Mouse (Mus musculus) heart, embryonic 14.5 days (tissue): ENCODE data around the gene Cd3eap. TPM values are rescaled to one million over a fixed set of nuclear protein-coding genes. Genes with fewer than 3 reads are reported as not detected.

ENCODE experiments used
- ATAC-seq: fragments of 200-750 bp; cut with Nextera tagmentation; 2 replicates; pipeline ENCODE4 v1.8.0; 2017; ENCODE audit warnings: low read depth, moderate TSS enrichment; ENCODE audit not compliant: insufficient number of reproducible peaks, insufficient read depth, low FRiP score
- H3K27ac ChIP-seq, 2 experiments: fragments of 200-500 bp in 1 of 2; fragments of 300-500 bp in 1 of 2; sonication (generic) in 1 of 2; replicated peaks in 1 of 2; 2 replicates each; pipeline ENCODE4 v1.5.1; 2012 to 2014; ENCODE audit warnings: low read depth in 2 of 2, low read length in 2 of 2, control low read depth in 1 of 2, mild to moderate bottlenecking in 1 of 2, mixed read lengths in 1 of 2; ENCODE audit not compliant: control insufficient read depth in 1 of 2, insufficient read depth in 1 of 2
- H3K27me3 ChIP-seq: fragments of 300-500 bp; sonication (generic); 2 replicates; pipeline ENCODE4 v1.6.1; 2014; ENCODE audit warnings: mild to moderate bottlenecking, low read length, control low read depth; ENCODE audit not compliant: control insufficient read depth, insufficient read depth
- H3K36me3 ChIP-seq: fragments of 300-500 bp; sonication (generic); 2 replicates; pipeline ENCODE4 v1.6.1; 2014; ENCODE audit warnings: mild to moderate bottlenecking, control low read depth, low read length, mixed read lengths; ENCODE audit not compliant: control insufficient read depth, insufficient read depth
- H3K4me1 ChIP-seq, 2 experiments: fragments of 200-500 bp in 1 of 2; fragments of 300-500 bp in 1 of 2; sonication (generic) in 1 of 2; 2 replicates each; pipeline ENCODE4 v1.6.1; 2012 to 2014; ENCODE audit warnings: low read length in 2 of 2, control low read depth in 1 of 2, mixed read lengths in 1 of 2; ENCODE audit not compliant: control insufficient read depth in 2 of 2, insufficient read depth in 2 of 2
- H3K4me2 ChIP-seq: fragments of 300-500 bp; sonication (generic); 2 replicates; pipeline ENCODE4 v1.6.1; 2014; ENCODE audit warnings: mild to moderate bottlenecking, low read length
- H3K4me3 ChIP-seq, 2 experiments: fragments of 200-500 bp in 1 of 2; fragments of 300-500 bp in 1 of 2; sonication (generic) in 1 of 2; 2 replicates each; pipeline ENCODE4 v1.5.1; 2012 to 2014; ENCODE audit warnings: low read length in 2 of 2, mild to moderate bottlenecking in 2 of 2, control low read depth in 1 of 2, low read depth in 1 of 2, moderate library complexity in 1 of 2; ENCODE audit not compliant: control insufficient read depth in 1 of 2, insufficient read depth in 1 of 2
- H3K9ac ChIP-seq: fragments of 300-500 bp; sonication (generic); 2 replicates; pipeline ENCODE4 v1.6.1; 2014; ENCODE audit warnings: mild to moderate bottlenecking, low read length
- H3K9me3 ChIP-seq: fragments of 300-500 bp; sonication (generic); 2 replicates; pipeline ENCODE4 v1.6.1; 2016; ENCODE audit warnings: low read length, control low read depth; ENCODE audit not compliant: control insufficient read depth
- WGBS: fragments of 180-500 bp; shearing (Covaris S2); extraction: QIAGEN DNeasy Blood & Tissue Kit; methylation state at CpG from one replicate; pipeline ENCODE4 v1.1.7; 2014; 5-methylcytosine and 5-hydroxymethylcytosine counted together
- polyA plus RNA-seq: library from polyadenylated mRNA; unstranded; fragments of >200 nt; fragmentation: Nextera tagmentation; extraction: Ambion mirVana; gene quantifications from 2 replicates; pipeline ENCODE4 v1.2.1, GENCODE M21; 2014

Cd3eap gene
- polyA plus RNA-seq, 1 experiment from 2014 or later: 15.7 TPM

GRCm38 (mm10) chr7:19350221-19350620 lies 9.1 kb downstream of the Cd3eap start:
- Histone ChIP-seq H3K27ac (no peak overlapping the region), H3K4me3 (no peak overlapping the region), H3K27me3 (no peaks in the 10 kb centered on the region), H3K4me2 (no peak overlapping the region), H3K9me3 (no peaks in the 10 kb centered on the region), H3K9ac (no peak overlapping the region), H3K36me3 (peaks cover 69% of the 10 kb centered on the region), H3K4me1 (peaks cover 5 to 6% of the 10 kb centered on the region in 2 experiments)
- no peak for ATAC-seq
- WGBS: 90% methylated on average over 8 of the region's 8 CpGs

GRCm38 (mm10) chr7:19349188-19349915 lies 9.9 kb downstream of the Cd3eap start:
- WGBS: 72% methylated on average over 13 of the region's 13 CpGs
- Histone ChIP-seq H3K4me1 (peaks cover 9 to 10% of the 10 kb centered on the region in 2 experiments), H3K27ac (no peak overlapping the region), H3K9me3 (no peaks in the 10 kb centered on the region), H3K4me3 (no peak overlapping the region), H3K4me2 (no peak overlapping the region), H3K27me3 (no peaks in the 10 kb centered on the region), H3K9ac (peak overlapping the region; percentile 30; the same call in 1 of the 2 replicates), H3K36me3 (peaks cover 60% of the 10 kb centered on the region)
- no peak for ATAC-seq

GRCm38 (mm10) chr7:19344938-19345471 lies 14.3 kb downstream of the Cd3eap start:
- Histone ChIP-seq H3K4me3 (peak overlapping the region; percentile 69 to 95), H3K27me3 (no peaks in the 10 kb centered on the region), H3K4me2 (peak overlapping the region; percentile 82), H3K9ac (peak overlapping the region; percentile 79), H3K4me1 (peaks cover 21 to 36% of the 10 kb centered on the region in 2 experiments), H3K36me3 (peaks cover 24% of the 10 kb centered on the region), H3K9me3 (no peaks in the 10 kb centered on the region), H3K27ac (peak overlapping the region; percentile 73 to 80)
- ATAC-seq: peak; percentile 79
- under 1% methylated on average over 31 of the region's 31 CpGs for WGBS

- 24% methylated on average over 12 of the region's 12 CpGs for WGBS
- peak within 1 kb of the TSS; percentile 73 to 80 for H3K27ac ChIP-seq
- no peaks in the 10 kb centered on the region for H3K27me3 ChIP-seq
- ATAC-seq: no peak
- H3K4me2 ChIP-seq: peak within 1 kb of the TSS; percentile 82
- H3K9me3 ChIP-seq: no peaks in the 10 kb centered on the region
- H3K4me1 ChIP-seq: peaks cover 23 to 41% of the 10 kb centered on the region in 2 experiments
- H3K4me3 ChIP-seq: peak within 1 kb of the TSS; percentile 69 to 95
- peaks cover 17% of the 10 kb centered on the region for H3K36me3 ChIP-seq
- H3K9ac ChIP-seq: peak within 1 kb of the TSS; percentile 79
Measured at GRCm38 (mm10) chr7:19344237-19344847, 14.9 kb downstream of the Cd3eap start, which contains the start of gene Ercc1. Gene Ercc1, plus strand, starts transcription at chr7:19344778.

GRCm38 (mm10) chr7:19343210-19343808 lies 16.0 kb downstream of the Cd3eap start:
- no peaks in the 10 kb centered on the region for H3K9me3 ChIP-seq
- no peak for ATAC-seq
- no peaks in the 10 kb centered on the region for H3K27me3 ChIP-seq
- peaks cover 27 to 42% of the 10 kb centered on the region in 2 experiments for H3K4me1 ChIP-seq
- WGBS: 2% methylated on average over 11 of the region's 11 CpGs
- 0 out of 4 replicates have a peak overlapping the region, but pooled peaks of 1 of the 2 experiments have one; percentile 8 for H3K27ac ChIP-seq
- peak overlapping the region; percentile 74 for H3K4me2 ChIP-seq
- no peak overlapping the region for H3K9ac ChIP-seq
- peaks cover 8% of the 10 kb centered on the region for H3K36me3 ChIP-seq
- H3K4me3 ChIP-seq: no peak overlapping the region

- peak overlapping the region; percentile 94 to 99 for H3K27ac ChIP-seq
Measured at GRCm38 (mm10) chr7:19342481-19343027, 16.7 kb downstream of the Cd3eap start.

More at GRCm38 (mm10) chr7:19342481-19343027, 16.7 kb downstream of the Cd3eap start:
- Histone ChIP-seq H3K36me3 (peaks cover 2% of the 10 kb centered on the region; the same call in 1 of the 2 replicates), H3K4me3 (peak overlapping the region; percentile 44 to 55), H3K4me2 (peak overlapping the region; percentile 74), H3K9ac (peak overlapping the region; percentile 69), H3K27me3 (no peaks in the 10 kb centered on the region), H3K4me1 (peaks cover 31 to 42% of the 10 kb centered on the region in 2 experiments), H3K9me3 (no peaks in the 10 kb centered on the region)
- WGBS: 0% methylated on average over 27 of the region's 27 CpGs
- ATAC-seq: peak; percentile 36; the same call in 1 of the 2 replicates
